Mouse (Mus musculus) c-Kit-positive CD71-positive TER-119-positive erythroid progenitor cells, embryonic 14.5 days (primary cell): ENCODE results near the gene Pde4b.

Source experiments
- DNase-seq: peaks from one replicate; pipeline ENCODE4 v3.0.0-alpha.2; 2013; ENCODE audit warnings: low spot score

Gene Pde4b

DNA sequence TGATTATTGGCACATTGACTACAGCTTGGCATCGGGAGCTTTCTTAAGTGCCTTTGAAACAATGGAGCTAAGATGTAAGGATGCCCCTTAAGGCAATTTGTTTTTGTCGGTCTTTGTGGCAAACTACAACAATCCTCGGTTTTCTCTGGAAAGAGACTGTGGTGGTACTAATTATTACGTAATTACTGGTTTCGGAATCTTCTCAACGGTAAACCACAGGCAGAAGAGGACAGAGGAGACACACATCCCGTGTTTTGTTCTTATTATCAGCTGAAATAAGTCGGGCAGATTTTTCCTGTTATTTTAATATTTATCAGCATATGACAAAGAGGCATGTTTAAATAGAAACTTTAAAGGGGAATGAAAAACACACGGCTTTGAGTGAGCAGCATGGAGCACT, 420.0 kb downstream of the Pde4b start:
- DNase-seq = no peak

DNA sequence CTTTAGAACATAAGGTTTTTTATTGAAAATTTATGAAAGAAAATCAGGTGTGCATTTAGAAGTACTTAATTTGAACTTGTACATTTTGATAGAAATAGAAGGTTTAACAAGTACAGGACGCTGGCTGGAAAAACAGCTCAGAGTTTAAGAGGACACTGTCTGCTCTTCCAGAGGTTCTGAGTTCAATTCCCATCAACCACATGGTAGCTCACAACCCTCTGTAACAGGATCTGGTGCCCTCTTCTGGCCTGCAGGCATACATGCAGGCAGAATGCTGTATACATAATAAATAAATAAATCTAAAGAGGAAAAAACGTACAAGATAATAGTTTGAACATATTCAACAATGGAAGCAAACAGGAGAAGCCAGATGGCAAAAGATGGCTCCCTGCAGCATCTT, 420.4 kb downstream of the Pde4b start:
- no peak for DNase-seq

DNA sequence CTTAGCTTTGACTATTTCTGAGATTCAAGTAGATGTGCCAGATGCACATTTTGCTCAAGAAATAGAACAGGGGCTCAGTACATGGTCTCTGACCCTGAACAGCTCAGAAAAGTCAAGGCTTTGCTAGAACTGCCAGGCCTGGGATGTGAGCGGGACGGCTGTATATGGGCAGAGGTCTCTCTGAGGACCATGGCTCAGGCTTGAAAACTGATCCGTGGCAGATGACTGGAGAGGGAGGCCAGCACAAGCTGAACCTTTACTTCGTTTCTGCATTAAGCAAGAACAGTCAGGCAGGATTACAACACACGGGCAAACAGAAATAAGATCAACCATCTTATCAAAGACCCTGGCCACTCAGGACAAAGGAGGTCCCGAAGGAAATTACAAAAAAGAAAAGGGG, 422.7 kb downstream of the Pde4b start:
- DNase-seq = no peak

DNA sequence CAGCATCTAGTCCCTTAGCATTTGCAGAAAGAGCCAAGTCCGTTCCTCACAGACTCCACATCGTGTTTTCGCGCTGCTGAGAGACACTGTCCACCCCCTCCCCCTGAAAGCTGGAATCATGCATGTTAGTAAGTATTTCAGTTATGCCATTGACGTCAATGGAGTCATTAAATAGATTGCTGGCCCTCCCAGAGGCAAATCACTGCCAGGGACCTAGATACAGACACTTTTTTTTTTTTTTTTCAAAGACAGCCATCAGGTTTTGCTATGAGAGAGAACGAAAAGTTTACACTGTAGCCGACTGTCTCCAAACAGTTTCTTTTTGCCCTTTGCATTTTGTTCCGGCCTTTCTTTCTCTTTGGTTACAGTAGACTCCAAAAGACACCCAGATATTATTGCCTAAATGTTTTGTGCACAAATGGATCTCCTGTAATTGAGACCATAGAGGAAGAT, 423.6 kb downstream of the Pde4b start:
- DNase-seq = no peak

DNA sequence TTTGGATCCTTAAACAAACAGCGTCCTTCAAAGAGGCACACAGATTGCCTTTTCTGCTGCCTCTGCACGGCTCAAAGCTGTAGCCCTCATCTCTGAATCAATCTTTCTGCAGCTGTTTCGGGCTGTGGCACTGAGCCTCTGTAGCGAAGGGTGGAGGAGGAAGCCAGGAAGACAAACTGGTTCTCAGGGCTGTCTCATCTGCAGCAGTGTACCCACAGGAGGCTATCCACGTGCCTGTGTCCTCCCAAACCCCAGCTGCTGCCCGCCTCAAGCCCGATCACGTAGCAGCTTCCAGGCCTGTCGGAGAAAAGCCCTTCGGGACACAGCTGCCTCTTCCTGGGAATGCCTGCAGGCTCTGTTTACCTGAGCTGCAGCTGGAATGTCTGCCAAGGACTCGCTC, 424.2 kb downstream of the Pde4b start:
- no peak for DNase-seq

DNA sequence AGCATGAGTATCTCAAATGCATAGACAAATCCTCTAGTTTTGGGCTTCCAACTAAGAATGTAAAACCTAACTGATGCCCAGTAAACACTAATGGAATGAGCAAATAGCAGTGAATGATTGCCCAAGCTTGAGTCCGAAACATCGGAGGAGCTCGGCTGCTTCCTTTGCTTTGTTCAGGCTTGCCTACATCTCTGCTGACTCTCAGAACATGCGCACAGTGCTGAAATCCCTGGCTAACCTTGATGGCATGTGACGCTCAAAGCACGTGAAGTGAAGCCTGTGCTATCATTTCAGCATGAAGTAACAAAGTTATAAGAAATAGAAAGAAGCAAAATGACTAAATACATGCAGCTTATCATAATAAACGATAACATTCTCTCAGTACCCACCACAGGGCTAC, 425.6 kb downstream of the Pde4b start:
- no peak for DNase-seq

DNA sequence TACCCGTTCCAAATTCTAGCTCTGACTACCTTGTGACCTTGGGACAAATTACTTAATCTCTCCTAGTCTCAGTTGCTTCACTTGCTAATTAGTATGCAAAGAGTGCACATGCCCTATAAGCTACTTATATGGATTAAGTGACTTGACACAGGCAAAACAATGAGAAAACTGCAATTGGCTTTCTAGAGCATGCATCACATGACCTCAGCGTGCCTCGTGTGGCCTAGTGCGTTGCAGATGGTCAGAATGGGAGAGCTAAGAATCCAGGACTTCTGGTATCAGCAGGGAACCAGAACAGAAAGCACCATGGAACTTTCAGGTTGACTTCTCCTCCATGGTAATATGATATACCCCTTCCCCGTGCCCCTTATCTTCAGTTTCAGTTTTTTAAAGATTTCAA, 426.2 kb downstream of the Pde4b start:
- DNase-seq = no peak

DNA sequence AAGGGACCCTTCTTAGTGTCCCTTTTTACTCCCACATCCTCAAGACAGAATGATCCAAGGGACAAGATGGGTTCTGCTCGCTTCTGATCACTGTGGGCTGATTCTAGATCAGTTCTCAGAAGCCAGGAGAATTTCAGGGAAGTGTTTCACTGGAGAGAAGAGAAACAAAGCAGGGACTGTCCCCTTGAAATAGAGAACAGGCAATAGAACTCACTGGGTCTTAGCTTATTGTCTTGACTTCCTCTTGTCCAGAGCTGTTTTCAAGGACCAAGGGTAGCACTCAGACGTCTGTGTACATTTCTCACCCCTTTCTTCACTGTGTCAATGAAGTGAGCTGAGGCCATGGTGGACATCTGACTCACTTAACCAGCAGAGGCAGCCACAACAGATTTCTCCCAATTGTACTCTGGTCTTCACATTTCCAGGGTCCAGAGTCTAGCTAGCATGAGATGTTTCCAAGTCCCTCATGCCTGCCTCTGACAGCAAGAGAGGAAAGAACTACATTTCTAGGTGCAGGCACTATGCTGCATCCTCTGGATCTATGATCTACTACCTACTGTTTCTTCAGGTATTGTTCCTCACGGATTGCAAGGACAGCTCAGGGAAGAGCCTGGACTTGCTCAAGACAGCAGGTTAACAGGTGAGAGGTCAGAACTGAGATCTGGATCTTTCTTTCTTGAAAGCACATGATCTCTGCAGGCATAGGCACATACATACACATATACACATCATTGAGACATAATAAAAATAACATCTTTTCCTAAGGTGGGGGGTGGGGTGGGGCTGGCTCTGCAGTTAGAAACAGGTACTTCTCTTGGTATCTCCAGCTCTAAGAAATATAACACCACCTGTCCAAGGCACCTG, 427.9 kb downstream of the Pde4b start:
- DNase-seq = no peak

DNA sequence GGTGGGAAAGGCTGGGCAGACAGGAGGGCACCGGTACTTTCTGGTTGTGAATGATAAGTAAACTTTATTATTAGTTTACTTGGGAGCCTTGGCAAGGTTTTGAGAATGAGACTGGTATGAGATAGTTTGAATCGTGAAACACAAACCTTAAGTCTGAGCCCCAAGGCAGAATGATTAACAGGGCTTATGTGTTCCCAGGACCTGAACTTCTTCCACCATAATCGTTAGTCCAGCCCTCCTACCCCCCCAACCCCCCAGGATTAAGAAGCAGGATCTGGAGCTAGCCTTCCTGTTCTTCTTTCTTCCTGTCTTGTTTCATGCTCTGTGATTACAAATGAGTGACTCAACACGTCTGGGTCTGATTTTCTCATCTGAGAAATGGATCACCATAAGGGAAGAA, 429.1 kb downstream of the Pde4b start:
- DNase-seq = no peak

DNA sequence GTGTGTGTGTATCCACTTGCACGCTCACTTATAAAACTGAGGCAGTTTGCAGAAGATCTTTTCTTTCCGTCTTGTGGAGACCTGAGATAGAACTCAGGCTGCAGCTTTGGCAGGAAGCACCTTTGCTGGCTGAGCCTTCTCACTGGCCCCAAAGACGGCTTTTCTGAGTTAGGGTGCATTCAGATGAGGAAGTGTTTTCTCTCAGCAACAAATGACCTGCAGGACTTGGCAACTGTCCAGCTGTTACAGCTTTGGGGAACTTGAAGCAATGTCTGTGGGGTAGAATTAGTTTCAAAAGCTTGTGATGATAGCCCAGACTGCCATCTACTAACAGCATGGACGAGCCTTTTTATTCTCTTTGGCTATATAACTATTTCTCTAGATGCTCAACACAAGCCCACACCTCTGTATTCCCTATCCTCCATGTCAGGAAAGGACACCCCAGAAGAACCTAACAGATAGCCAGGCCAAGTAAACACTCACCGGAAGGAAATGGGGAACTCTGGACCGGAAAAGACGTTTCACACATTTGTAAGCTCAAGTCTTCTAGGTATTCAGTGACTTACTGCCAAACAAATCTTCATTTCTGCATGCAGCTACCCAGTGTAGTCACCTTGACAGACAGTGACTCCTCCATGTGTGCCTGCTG, 429.8 kb downstream of the Pde4b start:
- peak; percentile 13 for DNase-seq

DNA sequence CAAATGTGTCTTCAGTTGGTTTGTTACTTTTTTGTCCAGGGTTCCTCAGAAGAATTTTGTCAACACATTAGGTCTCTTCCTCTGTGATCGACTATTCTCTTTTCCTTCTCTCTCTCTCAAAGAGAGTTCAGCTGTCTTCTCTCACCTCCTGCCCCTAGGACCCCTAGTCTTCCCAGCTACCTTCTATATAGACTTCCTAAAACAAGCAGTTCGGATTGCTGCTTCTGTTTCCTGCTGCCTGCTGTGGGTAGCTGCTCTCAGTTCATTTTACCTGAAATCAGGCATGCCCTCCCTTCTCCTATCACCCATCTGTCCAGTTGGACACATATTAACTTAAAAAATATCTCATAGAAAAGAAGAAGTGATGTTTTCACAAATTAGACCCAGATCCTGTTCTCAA, 430.3 kb downstream of the Pde4b start:
- DNase-seq = no peak

DNA sequence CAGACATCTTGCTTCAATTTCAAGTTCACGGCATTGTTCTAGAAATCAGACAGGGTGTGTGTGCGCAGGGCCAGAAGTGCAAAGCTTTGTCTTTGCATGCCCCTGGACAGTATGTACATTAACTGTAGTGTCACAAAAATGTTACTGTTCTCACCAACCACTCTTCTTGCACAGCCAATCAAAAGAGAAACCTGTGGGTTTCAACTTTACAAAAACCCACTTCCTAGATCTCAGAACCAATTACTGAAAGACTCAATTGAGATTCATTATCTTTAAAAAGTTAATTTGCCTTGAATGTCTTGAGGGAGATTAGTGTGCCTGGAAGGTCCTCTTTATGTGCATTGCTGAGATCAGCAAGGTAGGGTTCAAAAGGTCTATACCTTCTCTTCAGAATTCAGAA, 431.0 kb downstream of the Pde4b start:
- no peak for DNase-seq

DNA sequence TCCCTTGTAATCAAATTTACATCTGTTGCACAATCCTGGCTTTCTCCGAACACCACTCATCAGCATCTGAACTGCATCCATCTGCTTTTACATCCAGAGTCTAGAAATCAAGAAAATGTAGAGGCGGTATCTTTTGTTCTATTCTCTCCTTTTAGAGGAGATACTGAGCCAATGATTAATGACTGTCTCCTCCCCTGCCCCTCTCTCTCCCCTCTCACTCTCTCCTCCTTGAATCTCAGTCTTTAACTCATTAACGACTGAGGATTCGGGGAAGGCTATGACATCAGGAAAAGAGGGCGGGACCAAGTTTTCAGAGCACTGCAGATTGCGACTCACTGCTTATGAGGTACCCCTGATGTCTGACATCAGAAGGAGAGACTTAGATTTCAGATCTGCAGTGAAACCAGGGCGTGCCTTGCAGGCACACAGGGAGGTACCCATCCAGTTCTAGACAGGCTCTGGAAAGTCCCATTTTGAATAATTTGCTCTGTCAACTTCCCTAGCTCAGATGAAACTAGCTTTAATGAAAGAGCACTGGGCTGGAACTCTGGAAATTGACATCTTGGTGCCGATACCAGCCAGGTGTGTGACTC, 433.4 kb downstream of the Pde4b start:
- DNase-seq = no peak

DNA sequence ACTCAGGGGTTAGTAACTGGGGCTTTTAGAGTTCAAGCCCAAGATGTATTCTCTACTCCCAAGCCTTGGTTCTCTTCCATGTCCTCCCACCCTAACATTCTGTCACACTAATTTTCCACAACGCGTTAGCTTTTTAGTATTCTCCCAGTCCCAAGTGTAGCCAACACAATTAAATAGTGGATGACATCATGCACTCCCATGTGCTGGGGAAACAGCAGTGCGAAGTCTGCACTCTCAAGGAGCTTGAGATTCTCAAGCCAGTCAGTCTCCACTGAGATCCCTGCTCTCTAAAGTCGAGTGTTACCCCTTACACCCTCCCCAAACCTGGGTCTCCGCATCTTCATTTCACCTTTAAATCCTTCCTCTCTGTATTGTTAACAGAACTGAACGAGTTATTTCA, 434.1 kb downstream of the Pde4b start:
- no peak for DNase-seq

DNA sequence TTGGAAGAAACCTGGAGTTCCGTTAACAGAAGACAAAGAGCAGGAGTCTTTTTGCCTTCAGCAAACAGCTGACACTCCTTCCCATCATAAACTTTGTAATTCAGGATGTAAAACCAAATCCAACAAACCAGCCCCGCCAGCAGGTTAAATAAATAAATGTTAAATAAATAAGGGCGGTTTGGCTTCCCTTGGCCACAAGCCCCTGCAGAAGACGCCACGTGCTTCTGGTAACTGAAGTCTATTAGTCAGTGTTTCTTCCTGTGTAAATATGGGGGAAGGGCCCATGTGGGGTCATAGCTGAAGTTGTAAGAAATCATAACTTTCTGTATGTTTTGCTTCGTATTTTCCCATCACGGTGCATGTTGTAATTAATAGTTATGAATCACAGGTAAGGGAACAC, 440.0 kb downstream of the Pde4b start:
- no peak for DNase-seq

DNA sequence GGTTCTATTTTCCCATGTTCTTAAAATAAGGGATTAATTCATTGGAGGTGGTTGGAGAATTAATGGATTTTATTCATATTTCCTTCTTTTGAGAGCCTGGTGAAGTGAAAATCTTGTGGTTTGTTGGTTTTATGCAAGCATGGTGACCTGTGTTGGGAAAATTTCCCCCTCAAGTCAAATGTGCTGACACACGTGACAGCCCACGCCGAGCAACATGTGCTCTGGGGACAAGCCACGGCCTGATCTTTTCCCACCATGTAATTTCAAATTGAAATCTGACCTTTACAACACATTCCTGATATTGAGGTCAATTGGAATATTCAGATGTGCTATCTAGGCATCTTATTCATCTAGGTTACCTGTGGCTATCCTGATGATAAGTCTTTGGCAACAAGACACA, 443.5 kb downstream of the Pde4b start:
- no peak for DNase-seq

DNA sequence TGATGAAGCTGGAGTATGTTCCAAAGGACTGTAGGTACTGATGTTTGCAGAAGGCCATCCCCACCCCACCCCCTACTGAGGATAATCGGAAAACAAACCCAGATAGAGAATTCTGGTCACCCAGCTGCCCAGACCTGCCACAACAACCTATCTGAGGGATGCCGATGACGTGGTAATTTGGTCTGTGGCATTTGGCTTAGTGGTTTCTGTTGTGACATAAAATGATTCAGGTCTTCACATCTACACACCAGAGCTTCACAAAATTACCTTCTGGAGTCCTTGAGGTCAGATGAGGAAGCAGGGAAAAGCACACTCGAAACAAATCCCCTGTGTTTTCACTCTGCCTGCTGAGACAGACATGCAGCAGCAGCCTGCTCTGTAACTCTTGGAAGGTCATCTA, 444.4 kb downstream of the Pde4b start:
- DNase-seq = no peak

DNA sequence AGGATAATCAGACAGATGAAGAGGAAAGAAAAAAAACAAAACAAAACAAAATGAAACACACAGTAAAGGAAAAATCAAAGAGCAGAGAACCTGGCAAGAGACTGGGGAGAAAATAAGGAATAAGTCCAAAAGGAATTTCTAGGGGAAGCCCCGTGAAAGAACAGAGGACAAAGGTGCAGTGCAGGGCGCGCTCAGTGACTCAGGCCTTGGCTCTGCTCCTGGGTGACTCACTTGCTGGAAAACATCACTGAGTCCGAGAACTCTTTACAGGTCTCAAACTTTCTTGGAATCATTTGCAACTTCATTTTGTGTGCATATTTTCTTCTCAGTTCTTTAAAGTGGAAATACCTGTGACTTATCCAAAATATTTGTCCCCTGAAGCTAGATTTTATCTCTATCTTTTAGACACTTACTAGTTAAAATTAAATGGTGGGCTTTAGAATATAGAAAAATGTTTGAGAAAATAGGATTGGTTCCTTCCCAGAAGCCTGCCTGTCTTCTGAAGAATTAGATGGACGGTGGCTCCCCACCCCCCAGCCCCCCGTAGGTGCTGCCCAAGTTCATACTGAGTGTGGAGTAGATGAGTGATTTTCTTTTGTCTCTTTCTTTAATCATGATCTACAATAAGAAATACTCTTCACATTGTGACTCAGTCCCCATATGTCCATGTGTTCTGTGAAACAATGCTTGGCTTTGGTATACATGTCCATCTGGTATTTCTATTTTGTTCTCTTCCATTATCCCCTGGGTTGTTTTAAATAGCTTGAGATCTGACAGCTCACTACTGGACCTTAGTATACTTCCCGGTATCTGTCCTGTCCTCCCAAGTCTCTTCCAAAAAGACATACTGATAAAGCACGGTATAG, 446.1 kb downstream of the Pde4b start:
- DNase-seq = no peak

DNA sequence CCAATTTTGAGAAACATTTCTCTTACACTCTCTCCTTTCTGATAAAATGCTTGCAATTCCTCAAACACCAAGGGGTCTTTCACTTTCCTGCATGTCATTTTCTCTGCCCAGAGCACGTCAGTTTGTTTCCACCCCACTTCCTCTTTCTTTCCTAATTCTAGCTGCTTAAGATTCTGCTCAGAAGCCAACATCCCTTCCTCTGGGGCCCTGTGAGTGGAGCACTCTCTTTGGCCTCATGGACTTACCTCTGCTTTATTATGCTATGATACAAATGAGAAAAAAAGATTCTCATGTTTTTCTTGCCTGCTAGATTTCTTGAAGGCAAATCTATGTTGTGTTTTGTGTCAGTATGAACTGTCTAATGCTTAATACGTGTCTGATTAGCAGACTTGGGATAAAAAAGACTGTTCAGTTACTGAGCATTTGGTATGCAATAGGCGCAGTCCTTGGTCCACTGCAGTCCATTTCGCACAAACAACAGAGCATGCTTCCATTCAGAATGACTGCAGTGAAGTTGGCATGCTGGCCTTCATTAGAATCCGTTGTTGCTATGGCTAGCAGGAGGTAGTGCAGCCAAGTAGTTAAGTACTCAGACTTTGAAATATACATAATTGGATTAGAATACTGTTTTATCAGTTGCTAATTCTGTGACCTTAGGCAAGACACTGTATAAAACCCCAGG, 446.8 kb downstream of the Pde4b start:
- DNase-seq = no peak

DNA sequence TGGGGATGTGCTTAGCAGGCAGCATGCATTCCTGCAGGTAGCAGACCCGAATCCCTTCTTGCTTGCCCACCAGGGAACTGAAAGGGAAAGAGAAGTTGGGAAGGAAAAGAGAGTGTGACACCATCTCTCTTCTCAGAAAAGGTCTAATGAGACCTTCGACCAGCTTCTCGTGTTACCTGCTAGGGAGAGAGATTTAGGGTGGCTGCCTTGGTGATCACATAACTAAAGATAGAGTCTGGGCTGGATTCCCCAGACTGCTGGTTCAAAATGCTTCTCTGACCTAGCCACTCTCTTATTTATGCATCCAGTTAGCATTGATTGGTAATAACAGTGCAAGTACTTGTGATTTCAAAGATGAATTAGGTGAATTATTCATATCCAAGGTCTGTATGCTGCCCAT, 448.5 kb downstream of the Pde4b start:
- DNase-seq = no peak

DNA sequence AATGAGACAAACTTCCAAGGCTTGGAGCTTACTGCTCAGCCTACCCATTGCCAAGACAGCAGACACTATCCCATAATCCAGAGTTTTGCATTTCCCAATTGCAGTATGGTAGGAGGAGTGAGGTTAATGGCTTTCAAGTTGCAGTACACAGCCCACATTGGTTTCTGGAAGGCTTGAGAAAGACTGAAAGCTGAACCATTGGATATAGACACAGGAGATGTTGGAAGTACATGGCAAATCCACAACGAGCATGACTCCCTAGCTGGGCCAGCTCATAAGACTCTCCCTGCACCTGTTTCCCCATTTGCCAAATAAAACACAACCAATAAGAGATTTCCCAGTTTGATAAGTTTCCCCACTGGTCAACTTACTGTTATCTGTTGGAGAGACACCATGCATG, 450.9 kb downstream of the Pde4b start:
- no peak for DNase-seq

DNA sequence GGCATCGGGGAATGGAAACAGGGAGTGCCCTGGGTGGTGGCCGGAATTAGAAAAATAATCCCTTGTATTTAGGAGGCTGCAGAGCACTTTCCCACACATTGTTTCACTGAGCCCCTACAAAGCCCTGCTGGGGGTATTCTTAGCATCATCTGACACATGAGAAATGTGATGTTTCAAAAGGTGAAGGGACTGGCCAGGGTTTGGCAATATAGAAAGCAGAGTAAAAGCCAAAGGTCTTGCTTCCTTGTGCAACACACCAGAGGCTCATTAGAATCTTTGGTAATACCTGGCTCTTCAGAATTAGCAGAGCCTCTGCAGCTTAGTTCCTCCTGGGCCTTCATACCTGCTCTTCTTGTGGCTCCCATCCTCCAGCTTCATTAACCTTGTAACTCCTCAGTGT, 451.4 kb downstream of the Pde4b start:
- DNase-seq = no peak
